ENCODE assay signal across 9 mouse cellular contexts in the genomic region with DNA sequence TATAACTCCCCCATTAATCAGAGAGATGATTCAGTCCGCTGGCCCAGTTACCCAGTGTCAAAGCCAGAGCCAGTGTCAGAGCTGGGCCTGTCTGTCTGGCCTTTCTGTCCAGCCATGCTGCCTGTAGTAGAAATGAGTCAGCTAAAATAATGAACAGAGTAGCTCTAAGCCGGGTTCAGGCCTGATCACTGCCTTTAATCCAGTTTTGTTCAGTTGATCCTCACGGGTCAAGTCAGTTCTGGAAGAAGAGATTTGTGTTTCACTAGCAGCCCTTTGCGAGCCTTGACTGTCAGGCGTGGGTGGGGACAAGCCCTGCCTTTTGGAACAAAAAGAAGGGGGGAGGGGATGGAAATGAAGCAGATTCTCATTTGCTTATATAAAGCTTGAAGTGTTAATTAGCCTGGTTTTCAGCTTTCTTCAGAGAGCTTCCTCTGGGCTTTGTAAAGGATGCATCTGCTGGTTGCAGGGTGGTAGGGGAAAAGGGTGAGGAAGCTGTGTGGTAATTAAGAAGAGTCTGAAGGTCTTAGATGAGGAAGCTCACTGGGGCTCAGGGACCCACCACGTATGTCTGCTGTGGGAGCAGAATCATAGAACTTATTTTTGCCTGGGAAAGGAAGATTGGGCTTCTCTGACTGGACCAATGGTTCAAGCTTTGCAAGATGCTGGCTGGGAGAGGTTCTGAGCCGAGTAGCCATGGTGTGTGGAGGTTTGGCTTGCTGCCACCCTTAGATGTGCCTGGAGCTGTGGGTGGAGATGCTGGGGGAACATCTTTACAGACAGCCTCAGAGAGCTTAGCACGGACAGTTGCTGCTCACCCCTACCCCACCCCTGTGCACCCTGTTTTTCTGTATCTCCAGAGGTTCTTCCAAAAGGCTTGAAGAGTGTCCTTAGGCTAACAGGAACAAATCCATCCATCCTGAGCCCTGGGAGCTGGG. TPM values are rescaled to one million over a fixed set of nuclear protein-coding genes. Genes with fewer than 3 reads are reported as not detected.
DNase-seq lines count a peak whose midpoint lies in the region; ATAC-seq and TF ChIP-seq lines count a peak whose summit lies in the region.
"Had no signal": no experiment of that assay in that cellular context is flagged by ENCODE, and none has a peak within 500 bp of the region (broad histone marks: within the 10 kb centered on the region; RNA-seq: fewer than 3 reads in every experiment).

No protein-coding gene starts in this region.

- H3K4me2 ChIP-seq in kidney, embryonic 15.5 days = no peak overlapping the region
- no peak overlapping the region for H3K4me2 ChIP-seq in midbrain, postnatal 0 days (ENCODE audit: low read depth, low read length, poor library complexity, severe bottlenecking)

- no peaks in the 10 kb centered on the region for H3K9me3 ChIP-seq in kidney, embryonic 15.5 days (replicated peaks)
- H3K9me3 ChIP-seq in midbrain, postnatal 0 days (ENCODE audit: low read length) = no peaks in the 10 kb centered on the region

- no peak for TF ChIP-seq CTCF in midbrain, postnatal 0 days (IDR thresholded peaks at IDR 0.05)

- WGBS in kidney, embryonic 15.5 days = 32% methylated on average over 8 of the region's 8 CpGs
- 14% methylated on average over 8 of the region's 8 CpGs for WGBS in midbrain, postnatal 0 days

- H3K27ac ChIP-seq in kidney, embryonic 15.5 days = no peak overlapping the region
- H3K27ac ChIP-seq in midbrain, postnatal 0 days (ENCODE audit: low read depth, low read length) = peak overlapping the region; percentile 73

- H3K27me3 ChIP-seq in kidney, embryonic 15.5 days = no peaks in the 10 kb centered on the region
- H3K27me3 ChIP-seq in midbrain, postnatal 0 days (ENCODE audit: insufficient read depth, low read length) = no peaks in the 10 kb centered on the region

- H3K4me1 ChIP-seq in kidney, embryonic 15.5 days = peaks cover 11% of the 10 kb centered on the region
- peaks cover 24% of the 10 kb centered on the region for H3K4me1 ChIP-seq in midbrain, postnatal 0 days (ENCODE audit: insufficient read depth, low read length)

- peak; percentile 56; the same call in 1 of the 2 replicates for ATAC-seq in kidney, embryonic 15.5 days (replicated peaks; ENCODE audit: low FRiP score)
- ATAC-seq in midbrain, postnatal 0 days (ENCODE audit: low FRiP score) = peak; percentile 42

- intact Hi-C loops in gastrocnemius, postnatal 14 days (cut with DNase I; ENCODE audit: low total_unique reads) = no loop called here

- no peak overlapping the region for H3K4me3 ChIP-seq in kidney, embryonic 15.5 days (replicated peaks)
- H3K4me3 ChIP-seq in midbrain, postnatal 0 days (ENCODE audit: low read depth, low read length) = no peak overlapping the region

- no peaks in the 10 kb centered on the region for H3K36me3 ChIP-seq in kidney, embryonic 15.5 days
- H3K36me3 ChIP-seq in midbrain, postnatal 0 days (ENCODE audit: insufficient read depth, low read length) = peaks cover 23% of the 10 kb centered on the region

- no peak for DNase-seq in kidney, adult 8-10 months
- peak; percentile 80 for DNase-seq in 416B (ENCODE audit: low read depth)
- peak; percentile 86 for DNase-seq in adrenal gland, adult 2 months
- DNase-seq in gastrocnemius, postnatal 14 days = peak; percentile 50
- peak; percentile 58 for DNase-seq in midbrain, postnatal 0 days (ENCODE audit: low spot score)
- no peak for DNase-seq in urinary bladder, postnatal 4 days (ENCODE audit: low spot score in 2 of 2)
- DNase-seq in kidney, adult 9 months = no peak

- no peak overlapping the region for H3K9ac ChIP-seq in kidney, embryonic 15.5 days
- H3K9ac ChIP-seq in midbrain, postnatal 0 days (replicated peaks; ENCODE audit: low read length, poor library complexity, severe bottlenecking) = peak overlapping the region; percentile 33

RNA-seq across cellular contexts. Expression of a gene that starts 20.0 kb away (rescaled TPM):
- 4.6 and 7.7 TPM in 2 replicates for polyA plus RNA-seq in kidney, embryonic 15.5 days (2015; fragmentation: Nextera tagmentation; extraction: Ambion mirVana)
- 10 to 100 TPM; 26.5 to 42.6 TPM for total RNA-seq in adrenal gland, adult 2 months (2021)
- polyA plus RNA-seq in adrenal gland, adult 2 months (2012; rRNA removed) = 10.9 and 15.4 TPM in 2 replicates
- under 1 TPM; 0.40 to 0.68 TPM for total RNA-seq in gastrocnemius, postnatal 14 days (2021)
- 1,042 and 1,173 TPM in 2 replicates for total RNA-seq in midbrain, postnatal 0 days (2014; rRNA removed)
- 641 and 644 TPM in 2 replicates for polyA plus RNA-seq in midbrain, postnatal 0 days (2015; fragmentation: Nextera tagmentation; extraction: Ambion mirVana)

RNA-seq across cellular contexts. Expression of a gene that starts 54.9 kb away (rescaled TPM):
- 0.12 and 0.15 TPM in 2 replicates for polyA plus RNA-seq in kidney, embryonic 15.5 days (2015; fragmentation: Nextera tagmentation; extraction: Ambion mirVana)
- not detected for total RNA-seq in adrenal gland, adult 2 months (2021)
- 0.11 TPM in 1 of 2 replicates, not detected in the other for polyA plus RNA-seq in adrenal gland, adult 2 months (2012; rRNA removed)
- total RNA-seq in gastrocnemius, postnatal 14 days (2021) = not detected
- 0.94 TPM in 1 of 2 replicates, not detected in the other for total RNA-seq in midbrain, postnatal 0 days (2014; rRNA removed)
- polyA plus RNA-seq in midbrain, postnatal 0 days (2015; fragmentation: Nextera tagmentation; extraction: Ambion mirVana) = 0.47 and 0.48 TPM in 2 replicates
- polyA plus RNA-seq: heart, embryonic 16.5 days had no signal

Comparison
In these comparisons a context has a peak if more than half of its experiments do, and no peak if none do; other contexts are left out.
1. DNase-seq: peak in 416B (single experiment), adrenal gland, adult 2 months (single experiment), gastrocnemius, postnatal 14 days (single experiment) and midbrain, postnatal 0 days (single experiment); none in kidney, adult 8-10 months (0 of 2), urinary bladder, postnatal 4 days (0 of 2) and kidney, adult 9 months (single experiment).
2. RNA of a gene that starts 20.0 kb away (total RNA-seq): 1,042 to 1,173 TPM in midbrain, postnatal 0 days; 26.5 to 42.6 TPM in adrenal gland, adult 2 months and 0.40 to 0.68 TPM in gastrocnemius, postnatal 14 days; every median in the first group is over 10 times any median in the second.